Mouse (Mus musculus) gastrocnemius, postnatal 14 days (tissue): ENCODE results near the gene Mxd4. TPM values are rescaled to one million over a fixed set of nuclear protein-coding genes. Genes with fewer than 3 reads are reported as not detected.

Experiments
- DNase-seq: peaks from one replicate; pipeline ENCODE4 v3.0.0; 2021; ENCODE audit warnings: mixed read lengths
- intact Hi-C: fragments of 180-260 bp; cut with DNase I; formaldehyde crosslinking; loops from one replicate; pipeline ENCODE4 v1.15.1; 2025; ENCODE audit warnings: low total_unique reads
- total RNA-seq, 2 experiments: library from RNA; stranded (reverse); gene quantifications; 2 replicates each; pipeline ENCODE4 v1.2.3; 2021

The Mxd4 gene
- total RNA-seq, 2 experiments from 2014 or later, result 46.3 to 56.6 TPM

DNA sequence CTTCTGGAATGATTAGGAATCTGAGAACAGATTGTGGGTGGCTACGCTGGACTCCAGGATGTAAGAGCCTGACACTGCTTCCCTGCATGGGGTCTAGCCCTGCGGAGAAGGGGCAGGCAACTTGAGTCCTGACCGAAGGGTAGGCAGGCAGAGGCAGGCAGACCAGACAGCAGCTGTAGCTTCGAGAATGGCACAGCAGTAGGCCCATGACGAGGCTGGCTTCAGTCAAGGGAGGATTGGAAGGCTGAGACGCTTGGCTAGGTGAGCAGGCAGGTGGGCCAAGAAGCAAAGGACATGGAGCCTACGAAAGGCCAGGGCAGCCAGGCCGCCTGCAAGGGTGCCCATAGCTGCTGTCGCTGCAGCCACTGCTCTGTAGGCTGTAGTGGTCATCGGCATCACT lies 10.8 kb downstream of the Mxd4 start:
- intact Hi-C loops, result no loop called here
- DNase-seq, result no peak

DNA sequence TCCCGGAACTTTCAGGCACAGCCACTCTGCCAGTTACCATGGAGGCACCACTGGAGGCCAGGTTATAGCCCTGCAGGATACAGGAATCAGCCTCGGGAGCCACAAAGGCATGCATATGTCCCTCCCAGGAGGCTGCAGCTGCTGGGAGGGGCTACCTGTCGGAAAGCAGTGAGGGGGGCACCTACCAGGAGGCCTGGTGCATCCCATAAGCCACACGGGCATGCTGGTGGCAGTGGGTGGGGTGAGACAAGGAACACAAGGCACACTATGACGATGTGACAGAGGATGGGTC lies 12.2 kb downstream of the Mxd4 start:
- intact Hi-C loops, result no loop called here
- DNase-seq, result no peak

- intact Hi-C loops, result no loop called here
- DNase-seq, result no peak
Observed at GRCm38 (mm10) chr5:34174550-34175402, 12.7 kb downstream of the Mxd4 start.

- DNase-seq, result no peak
- intact Hi-C loops, result no loop called here
Observed at GRCm38 (mm10) chr5:34174021-34174420, 13.5 kb downstream of the Mxd4 start.

DNA sequence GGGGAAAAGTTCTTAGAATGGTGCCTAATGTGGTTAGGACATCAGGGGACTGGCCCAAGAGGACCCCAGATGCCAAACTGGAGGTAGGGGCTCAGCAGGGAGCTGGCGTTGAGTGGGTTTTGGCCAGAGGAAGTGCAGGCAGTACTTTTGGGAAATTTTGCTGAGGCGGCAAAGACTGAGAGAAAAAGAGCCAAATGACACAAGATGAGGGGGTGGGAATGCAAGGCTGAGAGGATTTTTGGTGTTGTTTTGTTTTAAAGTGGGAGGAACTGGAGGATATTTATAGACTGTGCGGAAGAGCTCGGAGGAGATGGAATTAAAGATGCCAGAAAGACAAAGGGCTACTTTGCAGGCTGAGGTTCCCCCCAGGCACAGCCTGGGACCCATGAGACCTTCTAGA lies 16.8 kb downstream of the Mxd4 start:
- intact Hi-C loops, result no loop called here
- no peak for DNase-seq

DNA sequence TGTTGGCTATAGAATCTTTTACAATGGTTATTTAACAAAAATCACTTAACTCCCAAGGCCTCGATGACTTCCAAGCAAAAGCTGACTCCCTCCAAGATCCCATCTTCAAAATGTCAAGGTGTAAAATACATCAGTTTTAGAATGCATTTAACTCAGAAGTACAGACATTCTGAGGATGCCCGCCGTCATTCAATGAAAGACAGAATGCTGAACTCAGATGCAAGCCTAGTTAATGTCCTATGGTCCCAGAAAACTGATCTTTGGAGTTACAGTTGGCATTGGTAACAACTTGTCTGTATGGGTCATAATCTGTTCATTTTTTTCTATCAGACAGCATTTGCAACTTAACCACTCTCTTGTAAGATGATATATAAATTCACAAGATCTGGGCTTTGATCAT lies 17.6 kb downstream of the Mxd4 start:
- no peak for DNase-seq
- intact Hi-C loops, result no loop called here

- DNase-seq, result peak; percentile 97
- intact Hi-C loops, result no loop called here
Observed at GRCm38 (mm10) chr5:34168950-34169891, 18.3 kb downstream of the Mxd4 start, which contains the start of the genes Poln and Haus3. TSS of gene Poln (minus strand) at chr5:34169448. TSS of gene Haus3 (minus strand) at chr5:34169527.

DNA sequence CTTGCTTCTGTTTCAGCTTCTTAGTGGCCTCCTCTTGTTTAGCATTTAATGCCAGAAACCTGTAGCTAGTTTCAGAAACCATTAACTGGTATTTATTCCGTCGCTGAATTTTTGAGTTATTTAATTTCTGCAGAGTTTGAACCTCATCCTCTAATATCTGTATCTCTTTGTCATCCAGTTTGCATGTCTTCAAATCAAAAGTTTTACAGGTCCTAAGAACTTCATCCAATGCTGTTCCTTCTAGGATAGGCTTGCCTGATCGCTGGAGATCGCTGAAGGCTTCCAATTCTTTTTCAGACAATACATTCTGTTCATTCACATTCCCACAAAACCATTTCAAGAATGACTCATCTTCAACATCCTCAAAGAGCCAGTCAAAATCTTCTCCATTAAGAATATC lies 19.7 kb downstream of the Mxd4 start:
- DNase-seq, result no peak
- intact Hi-C loops, result no loop called here

- intact Hi-C loops, result no loop called here
- no peak for DNase-seq
Observed at GRCm38 (mm10) chr5:34165793-34166192, 21.7 kb downstream of the Mxd4 start.

- DNase-seq, result no peak
- intact Hi-C loops, result no loop called here
Observed at GRCm38 (mm10) chr5:34148476-34148875, 39.0 kb downstream of the Mxd4 start.

DNA sequence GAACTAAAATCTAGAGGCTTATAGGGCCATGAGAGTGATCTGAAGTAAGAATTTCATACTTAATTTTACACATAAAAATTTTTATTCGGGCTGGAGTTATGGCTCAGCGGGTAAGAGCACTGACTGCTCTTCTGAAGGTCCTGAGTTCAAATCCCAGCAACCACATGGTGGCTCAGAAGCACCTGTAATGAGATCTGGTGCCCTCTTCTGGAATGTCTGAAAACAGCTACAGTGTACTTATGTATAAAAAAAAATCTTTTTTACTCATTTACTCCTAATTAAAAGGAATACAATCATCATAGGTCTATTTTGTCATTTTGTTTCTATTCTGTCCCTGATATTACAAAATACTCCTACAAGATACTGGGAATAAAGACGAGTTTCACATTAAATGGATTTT lies 40.0 kb downstream of the Mxd4 start:
- intact Hi-C loops, result no loop called here

DNA sequence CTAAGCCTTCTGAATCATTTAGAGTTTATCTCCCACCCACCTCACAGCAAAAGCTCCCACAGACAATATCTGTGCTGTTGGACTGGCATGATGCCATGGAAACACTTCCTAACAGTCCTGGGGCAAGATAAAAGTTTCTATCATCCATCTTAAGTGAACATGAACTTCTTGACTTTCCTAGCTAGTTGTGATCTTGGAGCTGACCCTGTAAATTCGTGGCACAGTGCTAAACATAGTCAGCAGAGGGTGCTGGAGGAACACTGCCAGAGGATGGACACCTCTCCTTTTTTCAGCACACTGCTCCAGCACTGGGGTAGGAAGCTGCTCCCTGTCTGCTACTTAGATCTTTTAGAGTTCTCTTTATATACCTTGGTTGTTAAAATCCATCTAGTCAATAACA lies 47.8 kb downstream of the Mxd4 start:
- intact Hi-C loops, result no loop called here
- no peak for DNase-seq

More for the DNA sequence above, 40.0 kb downstream of the Mxd4 start:
- no peak for DNase-seq

- no peak for DNase-seq
- intact Hi-C loops, result no loop called here
Observed at GRCm38 (mm10) chr5:34132731-34133130, 54.8 kb downstream of the Mxd4 start.

- intact Hi-C loops, result no loop called here
- DNase-seq, result no peak
Observed at GRCm38 (mm10) chr5:34124131-34124530, 63.4 kb downstream of the Mxd4 start.

Other genes with a start within 250 kb of the Mxd4 start
- 1 to 10 TPM in 1 of 2 experiments, under 1 TPM in 1; 0.57 to 1.7 TPM for gene Gm1673, start 204.3 kb downstream of the Mxd4 start, total RNA-seq
- gene Nat8l, start 191.7 kb downstream of the Mxd4 start, total RNA-seq, result under 1 TPM; 0.16 to 0.29 TPM
- gene Poln, start 18.3 kb downstream of the Mxd4 start, total RNA-seq, result 1 to 10 TPM; 1.2 to 1.7 TPM
- 1 to 10 TPM; 3.4 to 3.8 TPM for gene Haus3, start 18.2 kb downstream of the Mxd4 start, total RNA-seq
- gene Zfyve28, start 100.7 kb upstream of the Mxd4 start, total RNA-seq, result 1 to 10 TPM in 1 of 2 experiments, under 1 TPM in 1; 0.66 to 1.2 TPM
- gene Cfap99, start 100.9 kb upstream of the Mxd4 start, total RNA-seq, result under 1 TPM in 1 of 2 experiments, not detected in 1; 0.16 TPM
- gene Rnf4, start 148.6 kb upstream of the Mxd4 start, total RNA-seq, result 10 to 100 TPM; 22.4 to 27.4 TPM
- 10 to 100 TPM; 14.0 to 16.3 TPM for gene Fam193a, start 182.2 kb upstream of the Mxd4 start, total RNA-seq